Comparison of ENCODE assay signal across 19 mouse cellular contexts in the genomic region with DNA sequence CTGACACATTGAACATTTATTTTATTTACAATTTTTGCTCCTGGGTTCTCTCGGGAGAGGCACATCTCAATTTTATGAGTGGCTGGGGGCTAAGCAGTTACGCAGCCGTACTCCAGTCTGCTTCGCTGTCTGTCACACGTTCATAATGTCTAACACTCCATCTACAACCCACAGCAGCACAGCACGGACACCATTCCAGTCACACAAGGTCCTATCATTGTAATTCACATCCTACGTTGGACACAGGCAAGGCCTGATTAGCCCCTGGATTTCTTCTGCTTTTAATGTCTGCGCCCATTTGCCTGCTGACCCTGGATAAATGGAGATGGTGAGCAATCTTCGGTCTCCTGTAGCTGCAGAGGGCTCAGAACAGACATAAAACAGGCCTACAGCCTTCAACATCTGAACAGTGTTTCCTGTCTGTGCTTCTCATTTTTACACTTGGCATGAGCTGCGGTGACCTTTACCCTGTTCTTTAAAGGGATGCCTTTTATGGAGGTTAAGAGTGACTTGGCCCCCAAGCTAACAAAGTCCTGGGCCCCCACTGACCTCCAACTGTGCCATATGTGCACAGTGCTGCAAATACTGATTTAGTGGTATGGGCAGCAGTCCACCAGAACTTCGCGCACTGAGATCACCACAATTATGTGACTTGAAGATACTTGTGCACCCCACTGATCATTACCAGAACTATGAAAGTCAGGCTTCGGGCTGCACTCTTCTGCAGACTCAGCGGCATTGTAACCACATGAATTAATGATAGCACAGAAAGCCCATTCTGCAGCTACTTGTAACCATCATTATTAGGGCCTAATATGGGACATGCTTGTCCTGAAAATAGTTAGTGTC.
DNase-seq lines count a peak whose midpoint lies in the region; ATAC-seq and TF ChIP-seq lines count a peak whose summit lies in the region.
"Had no signal": no experiment of that assay in that cellular context is flagged by ENCODE, and none has a peak within 500 bp of the region (broad histone marks: within the 10 kb centered on the region; RNA-seq: fewer than 3 reads in every experiment).

No protein-coding gene starts in this region.

- no peak for DNase-seq in kidney, adult 8-10 months
- DNase-seq in stomach, postnatal 0 days (ENCODE audit: low spot score): no peak
- peak; percentile 61 for DNase-seq in limb, embryonic 10.5 days (ENCODE audit: low spot score)
- DNase-seq in gastrocnemius, adult 8-10 months (ENCODE audit: low spot score in 2 of 2): no peak
- DNase-seq in Muller cell, postnatal 12 days (ENCODE audit: inconsistent ontology term): no peak
- no peak for DNase-seq in adrenal gland, postnatal 25 days
- DNase-seq: adrenal gland, postnatal 10 days; cerebellum, postnatal 36 days; forebrain, postnatal 0 days; gastrocnemius, postnatal 14 days; liver, embryonic 13.5 days; lung, postnatal 36 days; midbrain, embryonic 14.5 days; right cerebral cortex, postnatal 14 days; thymus, adult 2 months had no signal

- H3K36me3 ChIP-seq in kidney, embryonic 14.5 days (ENCODE audit: control insufficient read depth, insufficient read depth, low read length): no peaks in the 10 kb centered on the region
- H3K36me3 ChIP-seq in stomach, embryonic 14.5 days (ENCODE audit: control insufficient read depth, insufficient read depth, low read length): no peaks in the 10 kb centered on the region
- H3K36me3 ChIP-seq in stomach, postnatal 0 days (ENCODE audit: control insufficient read depth, insufficient read depth, low read length): no peaks in the 10 kb centered on the region
- H3K36me3 ChIP-seq in limb, embryonic 10.5 days: no peaks in the 10 kb centered on the region
- H3K36me3 ChIP-seq: heart, embryonic 10.5 days; hindbrain, embryonic 12.5 days; liver, embryonic 13.5 days had no signal

- WGBS in kidney, embryonic 14.5 days: 49% methylated on average over 14 of the region's 14 CpGs
- WGBS in stomach, embryonic 14.5 days: 72% methylated on average over 14 of the region's 14 CpGs
- 74% methylated on average over 14 of the region's 14 CpGs for WGBS in stomach, postnatal 0 days
- 28% methylated on average over 14 of the region's 14 CpGs for WGBS in limb, embryonic 10.5 days

- no peak for TF ChIP-seq CTCF in stomach, postnatal 0 days (IDR thresholded peaks at IDR 0.05; ENCODE audit: low read depth)

- no peaks in the 10 kb centered on the region for H3K9me3 ChIP-seq in kidney, embryonic 14.5 days (ENCODE audit: control insufficient read depth, low read length)
- H3K9me3 ChIP-seq in stomach, embryonic 14.5 days (ENCODE audit: control insufficient read depth, low read depth, low read length): no peaks in the 10 kb centered on the region
- no peaks in the 10 kb centered on the region for H3K9me3 ChIP-seq in stomach, postnatal 0 days (ENCODE audit: control insufficient read depth, low read length)
- no peaks in the 10 kb centered on the region for H3K9me3 ChIP-seq in limb, embryonic 10.5 days (replicated peaks)
- H3K9me3 ChIP-seq: heart, embryonic 10.5 days; hindbrain, embryonic 12.5 days; liver, embryonic 13.5 days had no signal

- H3K4me3 ChIP-seq in kidney, embryonic 14.5 days (ENCODE audit: low read length): no peak overlapping the region
- no peak overlapping the region for H3K4me3 ChIP-seq in stomach, embryonic 14.5 days (ENCODE audit: low read depth, low read length)
- H3K4me3 ChIP-seq in stomach, postnatal 0 days (ENCODE audit: low read depth, low read length): no peak overlapping the region
- H3K4me3 ChIP-seq in limb, embryonic 10.5 days: no peak overlapping the region
- H3K4me3 ChIP-seq: heart, embryonic 10.5 days; hindbrain, embryonic 12.5 days; liver, embryonic 13.5 days had no signal

- no peak overlapping the region for H3K27ac ChIP-seq in kidney, embryonic 14.5 days (ENCODE audit: low read depth, low read length)
- H3K27ac ChIP-seq in stomach, embryonic 14.5 days (ENCODE audit: low read length): no peak overlapping the region
- H3K27ac ChIP-seq in stomach, postnatal 0 days (replicated peaks): no peak overlapping the region
- H3K27ac ChIP-seq in limb, embryonic 10.5 days: peak overlapping the region; percentile 50
- H3K27ac ChIP-seq: heart, embryonic 10.5 days; hindbrain, embryonic 12.5 days; liver, embryonic 13.5 days had no signal

- H3K27me3 ChIP-seq in kidney, embryonic 14.5 days (ENCODE audit: control insufficient read depth, insufficient read depth, low read length): no peaks in the 10 kb centered on the region
- no peaks in the 10 kb centered on the region for H3K27me3 ChIP-seq in stomach, embryonic 14.5 days (ENCODE audit: control insufficient read depth, insufficient read depth, low read length)
- H3K27me3 ChIP-seq in stomach, postnatal 0 days (ENCODE audit: control insufficient read depth, insufficient read depth, low read length): no peaks in the 10 kb centered on the region
- H3K27me3 ChIP-seq in limb, embryonic 10.5 days (ENCODE audit: low read depth, poor library complexity, severe bottlenecking): no peaks in the 10 kb centered on the region
- H3K27me3 ChIP-seq: hindbrain, embryonic 12.5 days; liver, embryonic 13.5 days had no signal

- no peaks in the 10 kb centered on the region for H3K4me1 ChIP-seq in kidney, embryonic 14.5 days (ENCODE audit: control insufficient read depth, insufficient read depth, low read length)
- no peaks in the 10 kb centered on the region for H3K4me1 ChIP-seq in stomach, embryonic 14.5 days (ENCODE audit: control insufficient read depth, insufficient read depth, low read length)
- H3K4me1 ChIP-seq in stomach, postnatal 0 days (replicated peaks; ENCODE audit: control insufficient read depth, insufficient read depth): no peaks in the 10 kb centered on the region
- H3K4me1 ChIP-seq in limb, embryonic 10.5 days: peaks cover 26% of the 10 kb centered on the region
- H3K4me1 ChIP-seq: hindbrain, embryonic 12.5 days; liver, embryonic 13.5 days had no signal

- peak; percentile 57; the same call in 1 of the 2 replicates for ATAC-seq in kidney, embryonic 14.5 days (ENCODE audit: low FRiP score, low TSS enrichment)
- peak; percentile 58; the same call in 1 of the 2 replicates for ATAC-seq in stomach, embryonic 14.5 days (ENCODE audit: insufficient number of reproducible peaks, insufficient read depth, low FRiP score, low read depth)
- ATAC-seq in stomach, postnatal 0 days (ENCODE audit: low FRiP score, low TSS enrichment): no peak; the same call in 1 of the 2 replicates
- ATAC-seq: forebrain, postnatal 0 days had no signal

- no peak overlapping the region for H3K4me2 ChIP-seq in kidney, embryonic 14.5 days (replicated peaks; ENCODE audit: low read depth, low read length)
- H3K4me2 ChIP-seq in stomach, embryonic 14.5 days (replicated peaks; ENCODE audit: low read depth, low read length): no peak overlapping the region
- no peak overlapping the region for H3K4me2 ChIP-seq in stomach, postnatal 0 days (replicated peaks; ENCODE audit: low read depth)
- H3K4me2 ChIP-seq: hindbrain, embryonic 12.5 days; liver, embryonic 13.5 days had no signal

- H3K9ac ChIP-seq in kidney, embryonic 14.5 days (ENCODE audit: low read depth, low read length): no peak overlapping the region
- H3K9ac ChIP-seq in stomach, embryonic 14.5 days (replicated peaks; ENCODE audit: low read depth, low read length): no peak overlapping the region
- no peak overlapping the region for H3K9ac ChIP-seq in stomach, postnatal 0 days (ENCODE audit: low read length)
- H3K9ac ChIP-seq: forebrain, postnatal 0 days; hindbrain, embryonic 12.5 days; liver, embryonic 13.5 days had no signal

- no peak for TF ChIP-seq EP300 in stomach, postnatal 0 days (optimal IDR thresholded peaks at IDR 0.05)
